Mouse (Mus musculus) hindbrain, embryonic 10.5 days (tissue): ENCODE measurements around the gene Mon2. TPM values are rescaled to one million over a fixed set of nuclear protein-coding genes. Genes with fewer than 3 reads are reported as not detected.
A peak's percentile ranks its signal among the peaks of the same experiment; 100 is the strongest.

ENCODE experiments used
- DNase-seq: peaks from one replicate; pipeline ENCODE4 v3.0.0-alpha.2; 2017; ENCODE audit warnings: low spot score
- H3K27ac ChIP-seq: fragments of 300-500 bp; sonication (generic); 2 replicates; pipeline ENCODE4 v1.5.1; 2016; ENCODE audit warnings: mild to moderate bottlenecking, moderate library complexity
- H3K27me3 ChIP-seq: fragments of 300-500 bp; sonication (generic); 2 replicates; pipeline ENCODE4 v1.6.1; 2016; ENCODE audit warnings: mild to moderate bottlenecking; ENCODE audit not compliant: poor library complexity, insufficient read depth, severe bottlenecking
- H3K36me3 ChIP-seq: fragments of 300-500 bp; sonication (generic); 2 replicates; pipeline ENCODE4 v1.6.1; 2016; ENCODE audit warnings: mild to moderate bottlenecking, moderate library complexity
- H3K4me1 ChIP-seq: fragments of 300-500 bp; sonication (generic); replicated peaks from 2 replicates; pipeline ENCODE4 v1.6.1; 2016; ENCODE audit warnings: mild to moderate bottlenecking
- H3K4me3 ChIP-seq: fragments of 300-500 bp; sonication (generic); 2 replicates; pipeline ENCODE4 v1.5.1; 2016; ENCODE audit warnings: mild to moderate bottlenecking, moderate library complexity
- H3K9me3 ChIP-seq: fragments of 300-500 bp; sonication (generic); 2 replicates; pipeline ENCODE4 v1.6.1; 2016; ENCODE audit warnings: mild to moderate bottlenecking, moderate library complexity
- WGBS: fragments of 180-500 bp; shearing (Covaris S2); methylation state at CpG from one replicate; pipeline ENCODE4 v1.1.7; 2016; 5-methylcytosine and 5-hydroxymethylcytosine counted together
- polyA plus RNA-seq: library from polyadenylated mRNA; unstranded; fragments of >200 nt; fragmentation: Nextera tagmentation; extraction: Ambion mirVana; gene quantifications from 2 replicates; pipeline ENCODE4 v1.2.1, GENCODE M21; 2016

The Mon2 gene
- polyA plus RNA-seq: 20.8 and 24.8 TPM in 2 replicates

- Histone ChIP-seq H3K4me1 (peaks cover 15% of the 10 kb centered on the region), H3K27ac (peak within 1 kb of the TSS; percentile 93), H3K4me3 (peak within 1 kb of the TSS; percentile 97), H3K36me3 (peaks cover 25% of the 10 kb centered on the region), H3K9me3 (no peaks in the 10 kb centered on the region), H3K27me3 (no peaks in the 10 kb centered on the region)
- peak; percentile 94 for DNase-seq
- WGBS: under 1% methylated on average over 58 of the region's 58 CpGs
Observed at GRCm38 (mm10) chr10:123076245-123077023, at the start of gene Mon2. Mon2 (minus strand) TSS chr10:123076505.

GRCm38 (mm10) chr10:123120666-123121392 lies 44.5 kb upstream of the Mon2 start:
- H3K9me3 ChIP-seq: no peaks in the 10 kb centered on the region
- WGBS: 96% methylated on average over 14 of the region's 14 CpGs
- no peak overlapping the region for H3K27ac ChIP-seq
- H3K27me3 ChIP-seq: no peaks in the 10 kb centered on the region
- H3K4me1 ChIP-seq: no peaks in the 10 kb centered on the region
- peaks cover 98% of the 10 kb centered on the region for H3K36me3 ChIP-seq
- H3K4me3 ChIP-seq: no peak overlapping the region
- no peak for DNase-seq

- 91% methylated on average over 14 of the region's 14 CpGs for WGBS
- H3K4me1 ChIP-seq: no peaks in the 10 kb centered on the region
- H3K27ac ChIP-seq: no peak overlapping the region
- H3K9me3 ChIP-seq: no peaks in the 10 kb centered on the region
- H3K27me3 ChIP-seq: no peaks in the 10 kb centered on the region
- H3K36me3 ChIP-seq: peaks cover 91% of the 10 kb centered on the region
- H3K4me3 ChIP-seq: no peak overlapping the region
- DNase-seq: no peak
Observed at GRCm38 (mm10) chr10:123116861-123117260, 40.6 kb upstream of the Mon2 start.

GRCm38 (mm10) chr10:123113466-123113865 lies 37.2 kb upstream of the Mon2 start:
- DNase-seq: no peak
- WGBS: 94% methylated on average over 8 of the region's 8 CpGs
- Histone ChIP-seq H3K4me1 (no peaks in the 10 kb centered on the region), H3K27ac (no peak overlapping the region), H3K4me3 (no peak overlapping the region), H3K27me3 (no peaks in the 10 kb centered on the region), H3K9me3 (no peaks in the 10 kb centered on the region), H3K36me3 (peaks cover 64% of the 10 kb centered on the region)

GRCm38 (mm10) chr10:123112787-123113168 lies 36.5 kb upstream of the Mon2 start:
- peaks cover 57% of the 10 kb centered on the region for H3K36me3 ChIP-seq
- 92% methylated on average over 9 of the region's 9 CpGs for WGBS

GRCm38 (mm10) chr10:123112056-123112786 lies 35.9 kb upstream of the Mon2 start:
- Histone ChIP-seq H3K9me3 (no peaks in the 10 kb centered on the region), H3K36me3 (peaks cover 55% of the 10 kb centered on the region), H3K4me3 (no peak overlapping the region), H3K4me1 (no peaks in the 10 kb centered on the region), H3K27ac (no peak overlapping the region), H3K27me3 (no peaks in the 10 kb centered on the region)
- 92% methylated on average over 11 of the region's 11 CpGs for WGBS
- DNase-seq: no peak

More at GRCm38 (mm10) chr10:123112787-123113168, 36.5 kb upstream of the Mon2 start:
- Histone ChIP-seq H3K27me3 (no peaks in the 10 kb centered on the region), H3K27ac (no peak overlapping the region), H3K4me1 (no peaks in the 10 kb centered on the region), H3K9me3 (no peaks in the 10 kb centered on the region), H3K4me3 (no peak overlapping the region)
- DNase-seq: no peak

GRCm38 (mm10) chr10:123110548-123110947 lies 34.2 kb upstream of the Mon2 start:
- H3K4me1 ChIP-seq: no peaks in the 10 kb centered on the region
- 81% methylated on average over 11 of the region's 11 CpGs for WGBS

GRCm38 (mm10) chr10:123108527-123108926 lies 32.2 kb upstream of the Mon2 start:
- Histone ChIP-seq H3K9me3 (no peaks in the 10 kb centered on the region), H3K27ac (no peak overlapping the region), H3K4me1 (no peaks in the 10 kb centered on the region), H3K4me3 (no peak overlapping the region), H3K36me3 (peaks cover 24% of the 10 kb centered on the region; the same call in 1 of the 2 replicates), H3K27me3 (no peaks in the 10 kb centered on the region)
- WGBS: 79% methylated on average over 1 of the region's 1 CpGs
- DNase-seq: no peak

More at GRCm38 (mm10) chr10:123110548-123110947, 34.2 kb upstream of the Mon2 start:
- DNase-seq: no peak
- Histone ChIP-seq H3K27me3 (no peaks in the 10 kb centered on the region), H3K9me3 (no peaks in the 10 kb centered on the region), H3K4me3 (no peak overlapping the region), H3K36me3 (peaks cover 39% of the 10 kb centered on the region), H3K27ac (no peak overlapping the region)

- no peak for DNase-seq
- 94% methylated on average over 5 of the region's 5 CpGs for WGBS
- H3K4me3 ChIP-seq: no peak overlapping the region
- no peaks in the 10 kb centered on the region for H3K4me1 ChIP-seq
- H3K27me3 ChIP-seq: no peaks in the 10 kb centered on the region
- no peak overlapping the region for H3K27ac ChIP-seq
- peaks cover 20% of the 10 kb centered on the region; the same call in 1 of the 2 replicates for H3K36me3 ChIP-seq
- no peaks in the 10 kb centered on the region for H3K9me3 ChIP-seq
Observed at GRCm38 (mm10) chr10:123108121-123108520, 31.8 kb upstream of the Mon2 start.

- 78% methylated on average over 1 of the region's 1 CpGs for WGBS
- no peaks in the 10 kb centered on the region for H3K27me3 ChIP-seq
- DNase-seq: no peak
- H3K4me3 ChIP-seq: no peak overlapping the region
- no peak overlapping the region for H3K27ac ChIP-seq
- no peaks in the 10 kb centered on the region for H3K9me3 ChIP-seq
- H3K4me1 ChIP-seq: no peaks in the 10 kb centered on the region
- H3K36me3 ChIP-seq: no peaks in the 10 kb centered on the region
Observed at GRCm38 (mm10) chr10:123101303-123101702, 25.0 kb upstream of the Mon2 start.

- Histone ChIP-seq H3K27ac (no peak overlapping the region), H3K9me3 (no peaks in the 10 kb centered on the region), H3K4me1 (no peaks in the 10 kb centered on the region), H3K36me3 (no peaks in the 10 kb centered on the region), H3K4me3 (no peak overlapping the region), H3K27me3 (no peaks in the 10 kb centered on the region)
- 85% methylated on average over 2 of the region's 2 CpGs for WGBS
- DNase-seq: no peak
Observed at GRCm38 (mm10) chr10:123100584-123100983, 24.3 kb upstream of the Mon2 start.

- Histone ChIP-seq H3K9me3 (no peaks in the 10 kb centered on the region), H3K27me3 (no peaks in the 10 kb centered on the region), H3K36me3 (no peaks in the 10 kb centered on the region), H3K4me1 (no peaks in the 10 kb centered on the region), H3K27ac (no peak overlapping the region), H3K4me3 (no peak overlapping the region)
- WGBS: 89% methylated on average over 7 of the region's 7 CpGs
- DNase-seq: no peak
Observed at GRCm38 (mm10) chr10:123094504-123094903, 18.2 kb upstream of the Mon2 start.
